Mouse (Mus musculus) testis, adult 2 months (tissue): ENCODE measurements around the gene Slc4a1.

ENCODE experiments used
- CTCF ChIP-seq: fragments of 200-500 bp; IDR thresholded peaks from 2 replicates; pipeline ENCODE4 v1.5.1; 2012; ENCODE audit warnings: low read depth, mild to moderate bottlenecking, inconsistent platforms, low read length, moderate library complexity; ENCODE audit not compliant: control insufficient read depth, insufficient read depth, insufficient replicate concordance
- POLR2A ChIP-seq: fragments of 200-500 bp; IDR thresholded peaks from 2 replicates; pipeline ENCODE4 v1.6.1; 2012; ENCODE audit warnings: low read depth, mild to moderate bottlenecking, inconsistent platforms, low read length, moderate library complexity; ENCODE audit not compliant: control insufficient read depth

DNA sequence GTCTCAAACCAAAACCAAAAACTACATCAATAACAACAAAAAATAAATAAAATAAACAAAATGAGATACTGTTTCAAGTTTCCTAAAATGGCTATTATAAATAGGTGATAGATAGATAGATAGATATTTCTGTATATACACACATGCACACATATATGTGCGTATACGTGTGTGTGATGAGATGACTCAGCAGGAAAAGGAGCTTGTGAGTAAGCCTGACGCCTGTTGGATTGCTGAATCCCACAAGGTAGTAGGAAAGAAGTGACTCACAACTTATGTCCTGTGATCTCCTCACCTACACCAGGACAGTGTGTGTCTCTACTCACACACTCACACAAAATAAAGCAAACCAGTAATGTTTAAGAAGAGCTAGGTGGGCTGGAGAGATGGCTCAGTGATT is 16.8 kb upstream of the Slc4a1 start:
- TF ChIP-seq CTCF, result no peak
- no peak for TF ChIP-seq POLR2A
